Mouse (Mus musculus): ENCODE data around the gene Zfp977.
"Not testable (repeated sequence)": the region's sequence is repeated elsewhere in the genome, so short reads cannot be mapped to it uniquely, and the experiment has no call there.

Zfp977 gene

DNA sequence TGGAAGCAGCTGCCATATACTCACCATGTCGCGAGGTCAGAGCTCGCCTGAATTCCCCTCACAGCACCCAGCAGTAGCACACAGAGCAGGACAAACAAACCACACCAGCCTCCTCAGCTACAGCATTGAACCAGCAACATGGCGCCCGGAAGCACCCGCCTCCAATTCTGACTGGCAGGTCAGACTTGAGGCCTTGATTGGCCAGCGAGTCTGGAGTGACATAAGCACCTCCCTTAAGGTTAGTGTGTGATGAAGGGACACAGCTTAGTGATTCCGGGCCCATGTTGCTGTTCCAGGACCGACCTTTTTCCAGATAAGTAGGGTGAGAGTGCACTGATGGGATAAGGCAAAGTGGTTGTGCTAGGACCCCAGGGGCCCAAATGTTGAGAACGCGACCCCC lies at the start of gene Zfp977:
Zfp977 (minus strand) TSS at position 135 of the 400 bp plus-strand sequence.
- DNase-seq (ENCODE audit: inconsistent ontology term), result not testable (repeated sequence)

DNA sequence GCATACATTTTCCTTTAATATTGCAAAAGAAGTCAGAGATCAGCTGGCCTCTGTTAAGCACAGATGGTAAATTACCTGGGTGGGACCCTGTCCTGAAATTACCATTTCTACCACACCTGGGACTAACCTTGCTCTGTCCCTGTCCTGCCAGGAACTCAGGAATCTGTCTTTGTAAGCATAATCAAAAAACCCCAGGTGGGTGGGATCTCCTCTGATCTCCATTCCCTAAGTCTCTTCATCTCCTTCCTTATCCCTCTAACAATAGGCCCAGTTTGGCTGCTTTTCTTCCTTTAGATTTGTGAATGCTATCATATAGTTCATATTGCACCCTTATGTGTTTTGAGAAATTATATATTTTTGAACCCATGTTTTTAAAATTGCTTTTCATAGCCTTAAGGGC lies 38.7 kb upstream of the Zfp977 start:
- DNase-seq (ENCODE audit: inconsistent ontology term), result not testable (repeated sequence)

DNA sequence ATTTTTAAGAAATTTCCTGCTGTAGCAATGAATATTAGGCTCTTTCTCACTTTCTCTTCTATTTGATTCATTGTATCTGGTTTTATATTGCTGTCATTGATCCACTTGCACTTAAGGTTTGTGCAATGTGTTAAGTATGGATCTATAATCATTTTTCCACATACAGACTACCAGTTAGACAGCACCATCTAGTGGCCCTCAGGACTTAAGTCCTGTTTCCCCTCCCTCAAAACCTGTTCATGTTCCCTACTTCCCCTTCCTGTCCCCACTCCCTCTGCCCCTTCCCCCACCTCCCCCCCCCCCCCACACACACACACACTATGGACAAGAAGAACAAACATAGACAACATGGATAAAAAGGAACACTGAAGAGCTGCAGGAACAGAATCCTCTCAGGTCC lies 3.3 kb upstream of the Zfp977 start:
- not testable (repeated sequence) for DNase-seq (ENCODE audit: inconsistent ontology term)

DNA sequence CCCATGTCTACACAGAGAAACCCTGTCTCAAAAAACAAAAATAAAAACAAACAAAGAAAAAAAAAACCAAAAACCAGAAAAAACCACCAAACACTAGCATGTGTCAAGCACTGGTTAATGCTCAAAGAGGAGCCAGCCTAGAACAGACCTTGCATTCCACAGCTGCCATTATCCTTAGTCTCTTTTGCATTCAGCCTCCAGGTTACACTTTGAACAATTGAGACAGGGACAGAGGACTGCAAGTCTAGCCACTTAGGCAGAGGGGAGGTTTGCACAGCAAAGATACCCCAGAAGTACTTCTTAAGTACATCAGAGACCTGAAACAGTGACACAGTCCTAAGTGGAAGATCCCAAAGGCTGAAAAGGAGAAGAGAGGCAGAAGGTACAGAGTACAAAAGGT lies 1.0 kb downstream of the Zfp977 start:
- not testable (repeated sequence) for DNase-seq (ENCODE audit: inconsistent ontology term)

DNA sequence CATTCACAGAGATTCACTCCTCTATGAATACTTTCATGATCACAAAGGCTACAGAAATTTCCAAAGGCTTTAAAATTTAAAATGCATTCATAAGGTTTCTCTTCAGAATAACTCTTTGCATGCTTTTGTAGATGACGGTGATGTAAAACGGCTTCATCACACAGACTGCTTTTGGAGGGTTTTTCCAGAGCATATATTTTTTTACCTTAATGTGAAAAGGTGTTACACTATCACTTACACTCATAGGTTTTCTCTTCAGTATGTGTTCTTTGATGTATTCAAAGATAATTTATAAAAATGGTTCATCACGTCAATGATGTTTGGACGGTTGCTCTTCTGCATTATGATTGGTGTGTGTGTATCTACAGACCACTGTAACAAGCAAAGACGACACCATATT lies 13.9 kb downstream of the Zfp977 start, which contains the start of gene Gm21028:
Gm21028 (minus strand) TSS at position 101 of the 400 bp plus-strand sequence.
- no peak for DNase-seq (ENCODE audit: inconsistent ontology term)

DNA sequence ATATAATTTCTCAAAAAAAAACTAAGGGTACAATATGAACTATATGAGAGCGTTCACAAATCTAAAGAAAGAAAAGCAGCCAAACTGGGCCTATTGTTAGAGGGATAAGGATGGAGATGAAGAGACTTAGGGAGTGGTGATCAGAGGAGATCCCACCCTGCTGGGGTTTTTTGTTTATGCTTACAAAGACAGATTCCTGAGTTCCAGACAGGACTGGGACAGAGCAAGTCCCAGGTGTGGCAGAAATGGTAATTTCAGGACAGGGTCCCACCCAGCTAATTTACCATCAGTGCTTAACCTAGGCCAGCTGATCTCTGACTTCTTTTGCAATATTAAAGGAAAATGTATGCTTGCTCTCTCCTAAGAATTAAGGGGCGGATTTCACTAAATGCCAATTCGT lies 40.6 kb downstream of the Zfp977 start:
- no peak for DNase-seq (ENCODE audit: inconsistent ontology term)
